Mouse (Mus musculus): ENCODE measurements around the gene Spon1.

Spon1 gene

GRCm38 (mm10) chr7:113988156-113988555 is 222.4 kb downstream of the Spon1 start:
- no peak for DNase-seq (ENCODE audit: low read depth in 1 of 2, low spot score in 2 of 2)

- DNase-seq (ENCODE audit: low read depth in 1 of 2, low spot score in 2 of 2): no peak
Observed at GRCm38 (mm10) chr7:113997675-113998354, 232.0 kb downstream of the Spon1 start.

- no peak for DNase-seq (ENCODE audit: low read depth in 1 of 2, low spot score in 2 of 2)
Observed at GRCm38 (mm10) chr7:114004171-114004570, 238.4 kb downstream of the Spon1 start.

- no peak for DNase-seq (ENCODE audit: low read depth in 1 of 2, low spot score in 2 of 2)
Observed at GRCm38 (mm10) chr7:114005499-114005898, 239.7 kb downstream of the Spon1 start.

GRCm38 (mm10) chr7:114006456-114006855 is 240.7 kb downstream of the Spon1 start:
- DNase-seq (ENCODE audit: low read depth in 1 of 2, low spot score in 2 of 2): no peak

GRCm38 (mm10) chr7:114007565-114007964 is 241.8 kb downstream of the Spon1 start:
- no peak for DNase-seq (ENCODE audit: low read depth in 1 of 2, low spot score in 2 of 2)

GRCm38 (mm10) chr7:114011726-114012443 is 246.1 kb downstream of the Spon1 start:
- DNase-seq (ENCODE audit: low read depth in 1 of 2, low spot score in 2 of 2): no peak

GRCm38 (mm10) chr7:114016001-114016949 is 250.5 kb downstream of the Spon1 start:
- no peak for DNase-seq (ENCODE audit: low read depth in 1 of 2, low spot score in 2 of 2)

- no peak for DNase-seq (ENCODE audit: low read depth in 1 of 2, low spot score in 2 of 2)
Observed at GRCm38 (mm10) chr7:114018861-114019260, 253.1 kb downstream of the Spon1 start.

- no peak for DNase-seq (ENCODE audit: low read depth in 1 of 2, low spot score in 2 of 2)
Observed at GRCm38 (mm10) chr7:114020057-114020703, 254.4 kb downstream of the Spon1 start.

- peak in 1 of 2 experiments; percentile 52 for DNase-seq (ENCODE audit: low read depth in 1 of 2, low spot score in 2 of 2)
Observed at GRCm38 (mm10) chr7:114020704-114021093, 254.9 kb downstream of the Spon1 start.

- DNase-seq (ENCODE audit: low read depth in 1 of 2, low spot score in 2 of 2): no peak
Observed at GRCm38 (mm10) chr7:114026923-114027322, 261.1 kb downstream of the Spon1 start.

GRCm38 (mm10) chr7:114027406-114027805 is 261.6 kb downstream of the Spon1 start:
- DNase-seq (ENCODE audit: low read depth in 1 of 2, low spot score in 2 of 2): no peak

GRCm38 (mm10) chr7:114028828-114029227 is 263.0 kb downstream of the Spon1 start:
- DNase-seq (ENCODE audit: low read depth in 1 of 2, low spot score in 2 of 2): no peak

GRCm38 (mm10) chr7:114029596-114029995 is 263.8 kb downstream of the Spon1 start:
- no peak for DNase-seq (ENCODE audit: low read depth in 1 of 2, low spot score in 2 of 2)

- no peak for DNase-seq (ENCODE audit: low read depth in 1 of 2, low spot score in 2 of 2)
Observed at GRCm38 (mm10) chr7:114037237-114037636, 271.4 kb downstream of the Spon1 start.

- DNase-seq (ENCODE audit: low read depth in 1 of 2, low spot score in 2 of 2): no peak
Observed at GRCm38 (mm10) chr7:114041349-114041748, 275.6 kb downstream of the Spon1 start.

- DNase-seq (ENCODE audit: low read depth in 1 of 2, low spot score in 2 of 2): no peak
Observed at GRCm38 (mm10) chr7:114042973-114043928, 277.5 kb downstream of the Spon1 start.

- no peak for DNase-seq (ENCODE audit: low read depth in 1 of 2, low spot score in 2 of 2)
Observed at GRCm38 (mm10) chr7:114043929-114044549, 278.2 kb downstream of the Spon1 start.
